Comparison of ENCODE assay signal across 10 mouse cellular contexts in the genomic region with DNA sequence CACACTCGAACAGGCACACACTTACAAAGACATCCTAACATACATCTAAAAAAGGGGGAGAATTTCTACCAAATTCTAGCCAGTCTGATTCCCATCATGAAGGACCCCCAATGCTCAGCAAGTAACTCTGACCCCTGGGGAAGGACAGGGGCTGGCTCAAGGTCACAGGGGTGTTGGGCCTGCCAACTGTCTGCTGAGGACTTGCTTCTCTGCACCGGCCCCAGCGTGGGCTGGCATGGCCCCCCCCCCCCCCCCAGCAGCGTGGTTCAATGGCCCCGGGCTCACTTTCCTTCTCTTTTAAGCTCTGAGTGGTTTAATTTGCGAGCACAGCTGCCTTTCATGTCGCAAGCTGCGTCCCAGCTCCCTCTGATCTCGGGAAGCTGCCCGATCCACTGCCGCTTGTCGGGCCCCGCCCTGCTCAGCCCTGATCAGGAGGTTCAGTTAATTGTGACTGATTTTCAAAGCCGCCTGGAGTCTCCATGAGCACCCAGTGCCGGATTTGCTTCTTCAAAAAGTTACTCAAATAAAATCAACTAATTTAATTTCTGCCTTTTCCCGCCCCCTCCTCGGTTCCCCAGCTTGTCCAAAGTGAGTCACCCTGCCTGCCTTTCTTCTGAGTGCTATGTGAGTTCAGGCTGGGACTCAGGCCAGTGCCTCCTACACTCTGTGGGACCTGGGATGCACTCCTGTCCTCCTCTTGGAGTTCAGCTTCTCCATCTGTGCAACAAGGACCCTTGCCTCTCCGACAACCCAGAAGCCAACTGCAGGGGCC.
DNase-seq lines count a peak whose midpoint lies in the region; ATAC-seq and TF ChIP-seq lines count a peak whose summit lies in the region.
"Had no signal": no experiment of that assay in that cellular context is flagged by ENCODE, and none has a peak within 500 bp of the region (broad histone marks: within the 10 kb centered on the region; RNA-seq: fewer than 3 reads in every experiment).

No protein-coding gene starts in this region.

- no peak overlapping the region for H3K9ac ChIP-seq in forebrain, postnatal 0 days

- no peak overlapping the region; the same call in 1 of the 2 replicates for H3K4me3 ChIP-seq in forebrain, embryonic 10.5 days
- H3K4me3 ChIP-seq in forebrain, postnatal 0 days (ENCODE audit: low read depth, low read length): no peak overlapping the region
- H3K4me3 ChIP-seq in heart, embryonic 10.5 days: no peak overlapping the region
- H3K4me3 ChIP-seq: erythroblast, embryonic 14.5 days had no signal

- TF ChIP-seq CTCF in forebrain, postnatal 0 days (IDR thresholded peaks at IDR 0.05; ENCODE audit: low read depth): no peak

- peaks cover 94% of the 10 kb centered on the region for H3K27me3 ChIP-seq in forebrain, embryonic 10.5 days (ENCODE audit: poor library complexity, severe bottlenecking)
- no peaks in the 10 kb centered on the region for H3K27me3 ChIP-seq in forebrain, postnatal 0 days (ENCODE audit: insufficient read depth, low read length)
- peaks cover 99% of the 10 kb centered on the region for H3K27me3 ChIP-seq in heart, embryonic 10.5 days (ENCODE audit: insufficient read depth, poor library complexity, severe bottlenecking)

- H3K36me3 ChIP-seq in forebrain, embryonic 10.5 days (replicated peaks): no peaks in the 10 kb centered on the region
- H3K36me3 ChIP-seq in forebrain, postnatal 0 days (ENCODE audit: insufficient read depth): no peaks in the 10 kb centered on the region
- no peaks in the 10 kb centered on the region for H3K36me3 ChIP-seq in heart, embryonic 10.5 days

- H3K27ac ChIP-seq in forebrain, embryonic 10.5 days: peak overlapping the region; percentile 54; the same call in 1 of the 2 replicates
- no peak overlapping the region for H3K27ac ChIP-seq in forebrain, postnatal 0 days (ENCODE audit: low read depth, low read length)
- no peak overlapping the region for H3K27ac ChIP-seq in heart, embryonic 10.5 days

- 11% methylated on average over 18 of the region's 18 CpGs for WGBS in forebrain, embryonic 10.5 days
- 11% methylated on average over 17 of the region's 18 CpGs for WGBS in forebrain, postnatal 0 days
- WGBS in heart, embryonic 10.5 days: 14% methylated on average over 18 of the region's 18 CpGs

- peak; percentile 40 for DNase-seq in forebrain, embryonic 10.5 days (ENCODE audit: extremely low spot score, low spot score)
- no peak for DNase-seq in forebrain, postnatal 0 days
- peak; percentile 14 for DNase-seq in thymus, postnatal 14 days
- DNase-seq in thymus, postnatal 10 days (ENCODE audit: low spot score in 2 of 2): no peak
- peak; percentile 63 to 66 for DNase-seq in frontal cortex, postnatal 36 days (ENCODE audit: low spot score in 2 of 2)
- DNase-seq in spleen, postnatal 14 days (ENCODE audit: low spot score in 2 of 2): no peak
- DNase-seq in heart, embryonic 10.5 days (ENCODE audit: low spot score): no peak
- no peak for DNase-seq in lung, postnatal 14 days

- peaks cover 53% of the 10 kb centered on the region for H3K4me1 ChIP-seq in forebrain, embryonic 10.5 days
- H3K4me1 ChIP-seq in forebrain, postnatal 0 days (ENCODE audit: insufficient read depth): no peaks in the 10 kb centered on the region
- H3K4me1 ChIP-seq in heart, embryonic 10.5 days: no peaks in the 10 kb centered on the region

- no peaks in the 10 kb centered on the region for H3K9me3 ChIP-seq in forebrain, embryonic 10.5 days
- H3K9me3 ChIP-seq in forebrain, postnatal 0 days (ENCODE audit: low read length): no peaks in the 10 kb centered on the region
- H3K9me3 ChIP-seq in heart, embryonic 10.5 days: no peaks in the 10 kb centered on the region

- H3K4me2 ChIP-seq in forebrain, postnatal 0 days (ENCODE audit: low read depth): no peak overlapping the region

- ATAC-seq in forebrain, postnatal 0 days: no peak; the same call in 1 of the 2 replicates
- ATAC-seq: CD4-positive, CD25-positive, alpha-beta regulatory T cell, adult 4 months had no signal

Comparison
In these comparisons a context has a peak if more than half of its experiments do, and no peak if none do; other contexts are left out.
1. DNase-seq: peak in forebrain, embryonic 10.5 days (single experiment), thymus, postnatal 14 days (single experiment) and frontal cortex, postnatal 36 days (2 of 2); none in forebrain, postnatal 0 days (single experiment), thymus, postnatal 10 days (0 of 2), spleen, postnatal 14 days (0 of 2), heart, embryonic 10.5 days (single experiment) and lung, postnatal 14 days (single experiment).